Mouse (Mus musculus) thymus, adult 2 months (tissue): ENCODE measurements around the gene Olfr891. TPM values are rescaled to one million over a fixed set of nuclear protein-coding genes. Genes with fewer than 3 reads are reported as not detected.
"Not testable (repeated sequence)": the region's sequence is repeated elsewhere in the genome, so short reads cannot be mapped to it uniquely, and the experiment has no call there.

ENCODE experiments used
- DNase-seq: peaks from one replicate; pipeline ENCODE4 v3.0.0; 2021
- H3K27ac ChIP-seq: fragments of 200-500 bp; 2 replicates; pipeline ENCODE4 v1.5.1; 2012; ENCODE audit warnings: low read length, control low read depth; ENCODE audit not compliant: control insufficient read depth, insufficient read depth
- H3K27me3 ChIP-seq: fragments of 200-500 bp; 2 replicates; pipeline ENCODE4 v1.6.1; 2012; ENCODE audit warnings: mild to moderate bottlenecking, low read length, moderate library complexity, mixed read lengths; ENCODE audit not compliant: control insufficient read depth, insufficient read depth
- H3K36me3 ChIP-seq: fragments of 200-500 bp; 2 replicates; pipeline ENCODE4 v1.6.1; 2012; ENCODE audit warnings: mild to moderate bottlenecking, low read length, moderate library complexity; ENCODE audit not compliant: control insufficient read depth, insufficient read depth
- H3K4me1 ChIP-seq: fragments of 200-500 bp; replicated peaks from 2 replicates; pipeline ENCODE4 v1.6.1; 2012; ENCODE audit warnings: low read length; ENCODE audit not compliant: control insufficient read depth, insufficient read depth
- H3K4me3 ChIP-seq: fragments of 200-500 bp; 2 replicates; pipeline ENCODE4 v1.5.1; 2012; ENCODE audit warnings: mild to moderate bottlenecking, low read length, control low read depth, moderate library complexity; ENCODE audit not compliant: control insufficient read depth, insufficient read depth
- CTCF ChIP-seq: fragments of 200-500 bp; IDR thresholded peaks from 2 replicates; pipeline ENCODE4 v1.5.1; 2012; ENCODE audit warnings: mild to moderate bottlenecking, control low read depth, low read length, moderate library complexity, borderline replicate concordance; ENCODE audit not compliant: control insufficient read depth, poor library complexity, insufficient read depth; ENCODE audit errors: extremely low read depth
- POLR2A ChIP-seq: fragments of 200-500 bp; IDR thresholded peaks from 2 replicates; pipeline ENCODE4 v1.6.1; 2012; ENCODE audit warnings: mild to moderate bottlenecking, low read length, control low read depth, moderate library complexity; ENCODE audit not compliant: control insufficient read depth, poor library complexity, insufficient read depth; ENCODE audit errors: extremely low read depth
- WGBS: fragments of 180-500 bp; shearing (Covaris S2); methylation state at CpG from one replicate; pipeline ENCODE4 v1.1.7; 2018; 5-methylcytosine and 5-hydroxymethylcytosine counted together
- polyA plus RNA-seq: library from polyadenylated mRNA; depleted of rRNA; stranded (reverse); fragments of >200 nt; gene quantifications from 2 replicates; pipeline ENCODE4 v1.2.3, GENCODE M21; 2012; rRNA removed

Olfr891 gene
- polyA plus RNA-seq = not detected in 2 replicates

- H3K4me3 ChIP-seq = no peak within 1 kb of the TSS
- H3K4me1 ChIP-seq = no peaks in the 10 kb centered on the region
- no peak for TF ChIP-seq CTCF
- TF ChIP-seq POLR2A = no peak
- H3K27ac ChIP-seq = no peak within 1 kb of the TSS
- no peak for DNase-seq
- H3K36me3 ChIP-seq = no peaks in the 10 kb centered on the region
- H3K27me3 ChIP-seq = no peaks in the 10 kb centered on the region
- WGBS = 89% methylated on average over 1 of the region's 1 CpGs
Observed at GRCm38 (mm10) chr9:38180721-38181120, at the start of gene Olfr891. Gene Olfr891 (minus strand): TSS chr9:38180821.

- no peaks in the 10 kb centered on the region for H3K27me3 ChIP-seq
- TF ChIP-seq POLR2A (no peak), CTCF (no peak)
- H3K36me3 ChIP-seq = no peaks in the 10 kb centered on the region
- H3K4me1 ChIP-seq = no peaks in the 10 kb centered on the region
- no peak for DNase-seq
- H3K27ac ChIP-seq = no peak within 1 kb of the TSS
- H3K4me3 ChIP-seq = no peak within 1 kb of the TSS
Observed at GRCm38 (mm10) chr9:38217755-38218154, 37.1 kb upstream of the Olfr891 start, which contains the start of gene Olfr894. Gene Olfr894 (plus strand): TSS chr9:38218055.

- Histone ChIP-seq H3K27ac (no peak within 1 kb of the TSS), H3K4me1 (no peaks in the 10 kb centered on the region), H3K36me3 (no peaks in the 10 kb centered on the region), H3K27me3 (no peaks in the 10 kb centered on the region), H3K4me3 (no peak within 1 kb of the TSS)
- 92% methylated on average over 3 of the region's 3 CpGs for WGBS
- DNase-seq = no peak
- TF ChIP-seq POLR2A (no peak), CTCF (no peak)
Observed at GRCm38 (mm10) chr9:38208065-38208464, 27.4 kb upstream of the Olfr891 start, which contains the start of gene Olfr893. Gene Olfr893 (plus strand): TSS chr9:38208365.

GRCm38 (mm10) chr9:38168341-38168740 lies 12.3 kb downstream of the Olfr891 start:
- not testable (repeated sequence) for H3K4me1 ChIP-seq, H3K36me3 ChIP-seq, H3K27ac ChIP-seq, DNase-seq, H3K4me3 ChIP-seq, H3K27me3 ChIP-seq
- 54% methylated on average over 2 of the region's 2 CpGs for WGBS

- no peak for TF ChIP-seq CTCF
- no peak for TF ChIP-seq POLR2A
- Histone ChIP-seq H3K36me3 (no peaks in the 10 kb centered on the region), H3K4me3 (no peak within 1 kb of the TSS), H3K4me1 (no peaks in the 10 kb centered on the region), H3K27ac (no peak within 1 kb of the TSS), H3K27me3 (no peaks in the 10 kb centered on the region)
- no peak for DNase-seq
Observed at GRCm38 (mm10) chr9:38142217-38142616, 38.4 kb downstream of the Olfr891 start, which contains the start of gene Olfr890. Gene Olfr890 (plus strand): TSS chr9:38142517.

Other genes starting within 250 kb of the Olfr891 start
- not detected in 2 replicates for gene Olfr881, start 189.0 kb downstream of the Olfr891 start, polyA plus RNA-seq
- not detected in 2 replicates for gene Olfr883, start 155.0 kb downstream of the Olfr891 start, polyA plus RNA-seq
- not detected in 2 replicates for gene Olfr884, start 134.3 kb downstream of the Olfr891 start, polyA plus RNA-seq
- gene Olfr885, start 119.5 kb downstream of the Olfr891 start, polyA plus RNA-seq = not detected in 2 replicates
- not detected in 2 replicates for gene Olfr887, start 96.7 kb downstream of the Olfr891 start, polyA plus RNA-seq
- gene Olfr888, start 72.7 kb downstream of the Olfr891 start, polyA plus RNA-seq = not detected in 2 replicates
- gene Olfr889, start 65.6 kb downstream of the Olfr891 start, polyA plus RNA-seq = not detected in 2 replicates
- not detected in 2 replicates for gene Olfr890, start 38.3 kb downstream of the Olfr891 start, polyA plus RNA-seq
- gene Olfr893, start 27.5 kb upstream of the Olfr891 start, polyA plus RNA-seq = not detected in 2 replicates
- not detected in 2 replicates for gene Olfr894, start 37.2 kb upstream of the Olfr891 start, polyA plus RNA-seq
- not detected in 2 replicates for gene Olfr143, start 72.0 kb upstream of the Olfr891 start, polyA plus RNA-seq
- not detected in 2 replicates for gene Olfr895, start 87.0 kb upstream of the Olfr891 start, polyA plus RNA-seq
- not detected in 2 replicates for gene Olfr896-ps1, start 110.3 kb upstream of the Olfr891 start, polyA plus RNA-seq
- gene Olfr25, start 148.2 kb upstream of the Olfr891 start, polyA plus RNA-seq = not detected in 2 replicates
- not detected in 2 replicates for gene Olfr898, start 167.6 kb upstream of the Olfr891 start, polyA plus RNA-seq
- gene Olfr250, start 186.1 kb upstream of the Olfr891 start, polyA plus RNA-seq = not detected in 2 replicates
- not detected in 2 replicates for gene Olfr251, start 196.3 kb upstream of the Olfr891 start, polyA plus RNA-seq
- gene Olfr147, start 220.9 kb upstream of the Olfr891 start, polyA plus RNA-seq = not detected in 2 replicates
- gene Olfr901, start 248.6 kb upstream of the Olfr891 start, polyA plus RNA-seq = not detected in 2 replicates